Mouse (Mus musculus): ENCODE measurements around the gene Olfr279.

The Olfr279 gene

DNA sequence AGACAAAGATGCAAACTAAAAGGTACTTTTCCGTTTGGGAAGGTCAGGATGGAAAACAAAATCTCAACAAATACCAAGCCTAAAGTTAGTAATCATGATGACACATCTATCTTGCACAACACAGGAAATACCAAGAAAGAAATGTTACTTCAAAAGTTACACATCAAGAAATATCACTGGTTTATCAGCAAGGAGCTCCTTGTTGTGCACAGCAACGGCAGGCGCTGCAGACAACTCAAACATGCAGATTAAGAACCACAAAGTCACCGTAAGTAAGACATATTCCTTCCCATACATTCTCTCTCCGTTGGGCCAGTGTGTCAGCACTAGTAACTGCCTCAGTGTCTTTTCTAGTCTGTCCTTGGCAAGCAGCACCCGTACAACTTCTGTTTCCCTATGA is 48.9 kb downstream of the Olfr279 start:
- in situ Hi-C loops (cut with MboI, MseI), result loop anchor here (10.0 kb wide), 1 partner anchor 1444 kb away; no protein-coding TSS in a partner anchor

DNA sequence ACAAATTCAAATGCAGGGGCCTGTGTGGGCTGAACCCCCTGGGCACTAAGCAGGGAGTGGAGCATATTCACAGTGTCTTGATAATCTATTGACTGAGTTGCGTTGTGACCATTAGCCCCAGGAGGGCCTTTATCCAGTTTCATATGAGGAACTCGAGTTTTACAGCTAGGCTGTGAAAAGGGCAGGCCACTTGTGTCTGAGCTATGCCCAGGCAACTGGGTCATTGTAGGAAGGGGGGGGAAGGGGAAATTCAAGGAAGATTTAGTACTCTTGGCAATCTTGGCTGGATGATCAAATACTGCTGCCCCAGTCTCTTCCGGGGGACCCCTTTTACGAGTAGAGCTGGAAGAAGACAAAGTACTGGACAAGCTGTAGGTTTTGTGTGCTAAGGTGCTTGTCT is 51.1 kb downstream of the Olfr279 start:
- in situ Hi-C loops (cut with MboI, MseI), result loop anchor here (10.0 kb wide), 1 partner anchor 1441 kb away; no protein-coding TSS in a partner anchor

DNA sequence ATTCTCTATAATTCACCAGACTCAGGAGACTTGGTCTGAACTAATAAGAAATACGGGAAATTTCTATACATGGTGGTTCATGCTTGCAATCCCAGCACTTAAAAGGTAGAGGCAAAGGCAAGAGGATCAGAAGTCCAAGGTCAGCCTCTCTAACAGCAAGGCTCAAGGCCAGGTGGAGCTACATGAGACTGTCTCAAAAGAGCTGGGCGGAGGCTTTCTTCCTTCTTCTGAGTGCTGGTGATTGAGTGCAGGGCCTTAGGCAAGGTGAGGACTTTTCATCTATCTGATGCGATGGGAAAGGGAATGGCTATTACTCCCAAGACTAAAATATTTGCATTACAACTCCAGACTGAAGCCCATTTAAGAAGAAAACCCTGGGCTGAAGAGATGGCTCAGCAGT is 52.9 kb downstream of the Olfr279 start:
- in situ Hi-C loops (cut with MboI, MseI), result loop anchor here (10.0 kb wide), 1 partner anchor 1440 kb away; no protein-coding TSS in a partner anchor

DNA sequence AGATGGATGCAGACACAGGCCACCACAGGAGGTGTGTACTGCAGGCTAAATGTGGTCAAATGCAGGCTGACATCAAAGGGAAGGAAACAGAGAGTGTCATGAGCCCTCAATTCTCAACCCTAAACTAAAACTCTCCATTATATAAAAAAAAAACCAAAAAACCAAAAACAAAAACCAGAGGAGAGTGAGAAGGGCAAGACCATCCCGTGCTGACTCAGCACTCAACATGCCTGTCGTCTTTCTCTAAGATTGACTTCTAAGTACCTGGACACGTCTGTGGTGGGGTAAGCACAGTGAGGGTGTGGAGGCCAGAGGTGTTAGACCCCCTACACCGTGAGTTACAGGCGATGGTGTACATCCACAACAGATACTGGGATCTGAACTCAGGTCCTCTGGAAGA is 54.6 kb downstream of the Olfr279 start:
- in situ Hi-C loops (cut with MboI, MseI), result loop anchor here (10.0 kb wide), 1 partner anchor 1438 kb away; no protein-coding TSS in a partner anchor
